Mouse (Mus musculus) skeletal muscle tissue, adult 2 months (tissue): Measurements from ENCODE around the gene Npsr1.

Source experiments
- DNase-seq: peaks from one replicate; pipeline ENCODE4 v3.0.0-alpha.2; 2012; ENCODE audit warnings: low read depth, low spot score

Gene Npsr1

GRCm38 (mm10) chr9:24097696-24098095, at the start of gene Npsr1:
Gene Npsr1 (plus strand): TSS chr9:24097996.
- no peak for DNase-seq

- DNase-seq, result no peak
Observed at GRCm38 (mm10) chr9:24051538-24051937, 46.3 kb upstream of the Npsr1 start.

GRCm38 (mm10) chr9:24063251-24063650, 34.5 kb upstream of the Npsr1 start:
- no peak for DNase-seq

- DNase-seq, result no peak
Observed at GRCm38 (mm10) chr9:24071664-24072063, 26.1 kb upstream of the Npsr1 start.

GRCm38 (mm10) chr9:24077596-24077995, 20.2 kb upstream of the Npsr1 start:
- DNase-seq, result no peak

- DNase-seq, result no peak
Observed at GRCm38 (mm10) chr9:24091875-24092274, 5.9 kb upstream of the Npsr1 start.

- no peak for DNase-seq
Observed at GRCm38 (mm10) chr9:24098526-24098925, 730 bp downstream of the Npsr1 start.

- no peak for DNase-seq
Observed at GRCm38 (mm10) chr9:24099631-24100030, 1.8 kb downstream of the Npsr1 start.

GRCm38 (mm10) chr9:24119423-24119822, 21.6 kb downstream of the Npsr1 start:
- no peak for DNase-seq

- no peak for DNase-seq
Observed at GRCm38 (mm10) chr9:24133142-24133541, 35.3 kb downstream of the Npsr1 start.

GRCm38 (mm10) chr9:24136354-24136753, 38.6 kb downstream of the Npsr1 start:
- DNase-seq, result no peak

GRCm38 (mm10) chr9:24144341-24144740, 46.5 kb downstream of the Npsr1 start:
- no peak for DNase-seq

- DNase-seq, result no peak
Observed at GRCm38 (mm10) chr9:24157208-24157607, 59.4 kb downstream of the Npsr1 start.

GRCm38 (mm10) chr9:24160409-24160808, 62.6 kb downstream of the Npsr1 start:
- DNase-seq, result no peak

- no peak for DNase-seq
Observed at GRCm38 (mm10) chr9:24168501-24168900, 70.7 kb downstream of the Npsr1 start.

GRCm38 (mm10) chr9:24170728-24171127, 72.9 kb downstream of the Npsr1 start:
- DNase-seq, result no peak

- DNase-seq, result no peak
Observed at GRCm38 (mm10) chr9:24178744-24179143, 80.9 kb downstream of the Npsr1 start.

GRCm38 (mm10) chr9:24180926-24181325, 83.1 kb downstream of the Npsr1 start:
- DNase-seq, result no peak

GRCm38 (mm10) chr9:24186289-24186688, 88.5 kb downstream of the Npsr1 start:
- DNase-seq, result no peak

- no peak for DNase-seq
Observed at GRCm38 (mm10) chr9:24189511-24190260, 91.9 kb downstream of the Npsr1 start.

- DNase-seq, result no peak
Observed at GRCm38 (mm10) chr9:24190261-24190588, 92.4 kb downstream of the Npsr1 start.

GRCm38 (mm10) chr9:24198254-24198653, 100.5 kb downstream of the Npsr1 start:
- DNase-seq, result no peak

GRCm38 (mm10) chr9:24211636-24212035, 113.8 kb downstream of the Npsr1 start:
- no peak for DNase-seq

GRCm38 (mm10) chr9:24217721-24218120, 119.9 kb downstream of the Npsr1 start:
- DNase-seq, result no peak
